Mouse (Mus musculus) E14TG2a.4 (cell line): ENCODE measurements around the gene Olfr548-ps1.

ENCODE experiments used
- CTCF ChIP-seq: conservative IDR thresholded peaks from 2 replicates; pipeline ENCODE4 v1.5.1; 2014; ENCODE audit warnings: low read length
- NANOG ChIP-seq: IDR thresholded peaks from 2 replicates; pipeline ENCODE4 v1.6.1; 2014; ENCODE audit warnings: borderline replicate concordance, low read length, mixed read lengths
- POU5F1 ChIP-seq: IDR thresholded peaks from 2 replicates; pipeline ENCODE4 v1.6.1; 2014; ENCODE audit warnings: low read length, borderline replicate concordance

DNA sequence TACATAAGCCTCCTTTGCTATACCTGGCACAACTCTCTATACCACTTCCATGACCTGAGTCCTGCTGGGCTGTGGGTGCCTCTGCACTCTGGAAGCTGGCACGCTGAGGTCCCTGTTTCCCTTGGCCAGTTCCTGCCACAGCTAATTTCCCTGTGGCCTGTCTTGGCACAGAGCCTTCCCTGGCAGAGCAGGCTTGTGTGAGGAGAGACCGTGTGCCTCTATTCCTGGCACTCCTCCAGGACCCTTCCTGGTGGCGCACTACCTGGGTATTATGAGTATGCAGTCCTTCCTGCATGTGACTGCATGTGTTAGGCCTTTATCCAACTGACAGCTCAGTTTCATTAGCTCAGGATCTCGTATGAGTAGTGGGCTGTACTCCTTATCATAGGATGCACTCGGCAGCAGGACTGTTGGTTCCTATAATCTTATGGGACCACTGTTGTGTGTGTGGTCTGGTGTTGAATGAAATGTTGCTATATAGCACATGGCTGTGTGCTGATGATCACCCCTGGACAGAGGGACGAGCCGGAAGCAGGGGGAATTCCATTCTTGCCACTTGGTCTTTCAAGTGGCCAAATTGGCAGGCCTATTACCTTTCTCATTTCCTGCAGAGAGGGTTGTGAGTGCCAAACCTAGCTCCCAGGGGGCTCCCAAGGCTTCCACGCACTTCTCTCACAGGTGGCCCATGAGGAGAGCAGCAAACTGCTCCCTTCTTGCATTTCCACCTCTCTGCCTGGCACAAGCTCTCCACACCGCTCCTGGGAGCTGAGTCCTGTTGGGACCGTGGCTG lies 24.2 kb upstream of the Olfr548-ps1 start:
- TF ChIP-seq CTCF: no peak
- TF ChIP-seq POU5F1: no peak
- no peak for TF ChIP-seq NANOG
